In the genomic region with DNA sequence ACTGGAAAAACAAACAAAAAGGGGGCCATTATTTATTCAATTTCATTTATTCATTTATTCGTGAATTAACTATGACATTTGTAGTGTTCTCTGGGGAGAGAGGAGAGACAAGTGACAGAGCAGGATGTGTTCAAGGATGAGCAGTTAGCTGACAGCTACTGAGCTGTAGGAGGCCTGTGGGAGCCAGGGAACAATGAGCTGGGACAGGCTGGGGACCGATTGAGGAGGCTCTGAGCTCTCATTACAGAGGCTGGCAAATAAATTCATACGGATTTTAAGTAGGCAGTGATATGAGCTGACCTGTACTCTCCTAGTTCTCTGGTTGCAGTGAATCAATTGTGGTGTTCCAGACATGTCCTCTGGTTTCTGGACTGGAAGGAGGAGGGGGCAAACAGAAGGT, we compare ENCODE assay signal across 18 mouse cellular contexts.
"Had no signal": no experiment of that assay in that cellular context is flagged by ENCODE, and none has a peak within 500 bp of the region (broad histone marks: within the 10 kb centered on the region; RNA-seq: fewer than 3 reads in every experiment).

No protein-coding gene starts in this region.

- H3K4me1 ChIP-seq: intestine, embryonic 15.5 days; lung, embryonic 15.5 days; stomach, embryonic 15.5 days had no signal

- H3K4me3 ChIP-seq: intestine, embryonic 15.5 days; layer of hippocampus, adult 2 months; limb, embryonic 12.5 days; liver, embryonic 13.5 days; lung, embryonic 15.5 days; megakaryocyte, embryonic 14.5 days; midbrain, embryonic 12.5 days; neural tube, embryonic 13.5 days; stomach, embryonic 15.5 days had no signal

- H3K27ac ChIP-seq: intestine, embryonic 15.5 days; layer of hippocampus, adult 2 months; limb, embryonic 12.5 days; liver, embryonic 13.5 days; lung, embryonic 15.5 days; macrophage; midbrain, embryonic 12.5 days; neural tube, embryonic 13.5 days; stomach, embryonic 15.5 days had no signal

- H3K9ac ChIP-seq: intestine, embryonic 15.5 days; limb, embryonic 12.5 days; liver, embryonic 13.5 days; liver, postnatal 0 days; lung, embryonic 15.5 days; midbrain, embryonic 12.5 days; neural tube, embryonic 13.5 days; stomach, embryonic 15.5 days had no signal

- H3K27me3 ChIP-seq: intestine, embryonic 15.5 days; limb, embryonic 12.5 days; liver, embryonic 13.5 days; lung, embryonic 15.5 days; megakaryocyte, embryonic 14.5 days; midbrain, embryonic 12.5 days; neural tube, embryonic 13.5 days; stomach, embryonic 15.5 days had no signal

- H3K4me2 ChIP-seq: intestine, embryonic 15.5 days; limb, embryonic 12.5 days; liver, embryonic 13.5 days; lung, embryonic 15.5 days; midbrain, embryonic 12.5 days; neural tube, embryonic 13.5 days; stomach, embryonic 15.5 days had no signal

- H3K36me3 ChIP-seq: intestine, embryonic 15.5 days had no signal

- H3K9me3 ChIP-seq: intestine, embryonic 15.5 days; limb, embryonic 12.5 days; liver, embryonic 13.5 days; lung, embryonic 15.5 days; megakaryocyte, embryonic 14.5 days; midbrain, embryonic 12.5 days; neural tube, embryonic 13.5 days; stomach, embryonic 15.5 days had no signal

- DNase-seq: kidney, adult 18-20 months; kidney, postnatal 36 days; liver; liver, embryonic 13.5 days; liver, postnatal 0 days; lung, postnatal 14 days; right cerebral cortex, postnatal 14 days; thymus, adult 2 months; thymus, postnatal 25 days had no signal

- ATAC-seq: intestine, embryonic 15.5 days; liver, postnatal 0 days had no signal
